Mouse (Mus musculus) erythroblast, embryonic 14.5 days (primary cell): ENCODE data around the gene Olfr625-ps1.

Experiments
- GATA1 ChIP-seq: IDR thresholded peaks from 2 replicates; pipeline ENCODE4 v1.6.1; 2012; ENCODE audit warnings: low read length, inconsistent platforms, mixed read lengths
- TAL1 ChIP-seq: IDR thresholded peaks from 3 replicates; pipeline ENCODE4 v1.6.1; 2012; ENCODE audit warnings: low read length, inconsistent platforms, mixed read lengths

GRCm38 (mm10) chr7:103699469-103699868, 16.9 kb downstream of the Olfr625-ps1 start:
- TF ChIP-seq GATA1 (no peak), TAL1 (no peak)
